Mouse (Mus musculus): ENCODE measurements around the gene Fzd7. TPM values are rescaled to one million over a fixed set of nuclear protein-coding genes. Genes with fewer than 3 reads are reported as not detected.

The Fzd7 gene
- total RNA-seq, 2 experiments from 2014 or later = 14.0 to 18.0 TPM

DNA sequence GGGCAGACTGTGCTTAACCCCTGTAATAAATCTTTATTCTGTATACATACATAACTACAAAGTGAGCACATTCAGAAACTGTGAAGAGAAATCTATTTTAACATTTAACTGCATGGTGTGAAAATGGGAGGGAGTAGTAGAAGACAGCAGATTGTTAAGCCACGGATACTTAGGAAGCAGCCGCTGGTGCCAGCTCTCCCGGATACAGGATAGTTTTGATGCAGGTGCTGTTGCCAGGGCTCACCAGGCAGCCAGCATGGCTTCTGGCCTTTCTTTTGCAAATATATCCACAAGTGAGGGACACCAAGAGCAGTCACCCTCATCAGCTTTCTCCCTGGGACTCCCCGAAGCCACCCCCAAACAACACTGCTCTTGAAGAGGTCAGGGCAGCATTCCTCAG lies 13.1 kb upstream of the Fzd7 start:
- ATAC-seq (replicated peaks; ENCODE audit: low FRiP score, low TSS enrichment, poor library complexity, severe bottlenecking) = no peak

DNA sequence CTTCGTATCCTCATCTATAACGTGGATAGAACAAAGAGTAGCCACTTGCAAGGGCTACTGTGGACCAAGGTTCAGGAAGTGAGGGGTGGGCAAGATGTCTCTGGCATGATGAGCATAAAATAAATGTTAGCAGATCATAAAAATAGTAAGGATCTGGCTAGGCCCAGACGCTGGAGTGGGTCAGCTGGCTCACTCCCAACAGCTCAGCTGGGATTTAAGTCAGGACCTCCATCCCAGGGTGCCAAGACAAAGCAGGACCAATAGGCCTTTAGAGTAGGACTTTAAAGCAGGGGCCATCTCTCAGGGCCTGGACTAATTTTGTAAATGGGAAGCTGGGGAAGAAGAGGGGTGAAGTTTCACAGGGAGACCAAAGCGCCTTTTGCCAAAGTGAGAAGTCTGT lies 11.5 kb upstream of the Fzd7 start:
- no peak for ATAC-seq (replicated peaks; ENCODE audit: low FRiP score, low TSS enrichment, poor library complexity, severe bottlenecking)

DNA sequence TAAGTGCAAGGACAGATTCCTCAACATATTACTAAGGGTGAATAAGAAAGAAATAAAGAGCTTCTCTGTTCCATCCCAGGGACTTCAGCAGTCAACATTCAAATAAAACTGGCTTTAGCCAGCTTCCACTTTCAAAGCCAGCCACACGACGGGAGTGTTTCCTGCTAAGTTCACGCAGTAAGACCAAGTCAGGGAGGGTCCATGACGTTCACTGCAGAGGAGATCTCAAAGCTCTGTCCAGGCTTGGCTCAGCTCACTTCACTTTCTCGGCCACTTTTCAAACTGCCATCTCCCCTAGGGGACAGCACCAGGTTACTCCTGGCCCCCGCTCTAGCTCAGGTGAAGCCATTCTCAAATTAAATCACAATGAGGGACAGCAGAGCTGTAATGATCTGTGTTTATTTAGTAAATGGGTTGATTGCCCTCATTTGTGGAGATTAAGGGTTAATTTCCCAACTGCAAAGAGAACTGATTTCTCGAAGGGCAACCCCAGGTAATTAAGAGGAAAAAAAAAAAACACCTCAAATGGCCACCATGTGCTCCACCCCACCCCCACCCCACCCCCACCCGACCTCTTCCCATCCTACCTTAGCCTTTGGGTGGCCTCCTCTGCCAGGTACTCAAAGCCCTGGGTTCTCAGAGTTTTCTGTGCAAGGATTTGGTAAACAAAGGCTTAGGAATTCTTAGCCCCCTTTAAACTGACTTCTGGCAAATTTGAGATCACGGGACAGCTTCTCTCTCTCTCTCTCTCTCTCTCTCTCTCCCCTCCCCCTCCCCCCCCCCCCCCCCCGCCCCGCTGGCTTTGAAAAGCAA lies 9.7 kb upstream of the Fzd7 start:
- no peak for ATAC-seq (replicated peaks; ENCODE audit: low FRiP score, low TSS enrichment, poor library complexity, severe bottlenecking)

DNA sequence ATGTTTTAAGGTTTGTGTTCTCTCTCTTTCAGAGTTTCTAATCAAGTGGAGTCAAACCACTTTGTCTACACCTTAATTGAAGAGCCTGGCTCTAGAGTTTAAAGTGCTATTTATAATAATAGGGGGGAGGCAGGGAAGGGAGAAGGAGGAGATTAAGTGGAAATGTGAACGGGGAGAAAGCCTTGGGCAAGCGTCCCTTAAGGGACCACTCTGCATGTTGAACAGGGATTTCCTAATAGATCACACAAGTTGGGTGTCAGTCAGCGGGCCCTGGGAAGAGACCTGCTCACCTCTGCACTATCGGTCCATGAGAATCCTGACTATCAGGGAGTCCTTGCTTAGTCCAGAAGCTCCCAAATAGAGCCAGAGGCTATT lies 9.1 kb upstream of the Fzd7 start:
- no peak for ATAC-seq (replicated peaks; ENCODE audit: low FRiP score, low TSS enrichment, poor library complexity, severe bottlenecking)

DNA sequence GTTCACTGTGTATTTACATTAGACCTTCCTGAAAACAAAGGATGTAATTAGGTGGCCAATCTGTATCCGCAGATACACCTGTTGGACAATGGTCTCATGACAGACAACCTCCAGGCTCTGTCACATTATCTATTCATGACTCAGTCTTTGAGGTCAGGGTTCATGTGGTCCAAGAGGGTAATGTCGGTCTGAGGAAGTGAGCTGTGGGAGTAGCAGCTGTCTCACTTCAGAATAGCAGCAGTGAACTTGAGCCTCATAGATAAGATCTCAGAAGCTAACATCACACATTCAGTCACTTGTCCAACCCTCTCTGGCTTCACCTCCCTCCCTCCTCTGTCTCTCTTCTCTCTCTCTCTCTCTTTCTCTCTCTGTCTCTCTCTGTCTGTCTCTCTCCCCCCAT lies 6.6 kb upstream of the Fzd7 start:
- ATAC-seq (replicated peaks; ENCODE audit: low FRiP score, low TSS enrichment, poor library complexity, severe bottlenecking) = no peak

DNA sequence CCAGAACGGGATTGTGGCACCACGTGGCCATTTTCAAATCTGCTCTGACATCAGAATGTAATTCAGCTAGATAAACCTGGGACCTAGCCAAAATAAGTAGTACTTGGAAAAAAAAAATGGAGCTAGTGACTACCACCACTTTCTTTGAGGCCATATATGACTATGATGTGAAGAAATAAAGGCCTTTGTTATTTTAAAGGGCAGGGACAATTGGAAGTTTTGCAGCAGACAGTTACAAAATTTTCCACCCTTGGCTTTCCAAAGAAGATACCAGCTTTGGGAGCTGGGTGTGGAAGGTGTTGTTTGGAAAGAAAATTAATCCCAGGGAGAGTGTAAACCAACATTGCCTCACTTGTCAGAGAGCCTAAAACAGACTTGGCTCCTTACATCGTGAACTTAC lies 3.3 kb upstream of the Fzd7 start:
- no peak for ATAC-seq (replicated peaks; ENCODE audit: low FRiP score, low TSS enrichment, poor library complexity, severe bottlenecking)

DNA sequence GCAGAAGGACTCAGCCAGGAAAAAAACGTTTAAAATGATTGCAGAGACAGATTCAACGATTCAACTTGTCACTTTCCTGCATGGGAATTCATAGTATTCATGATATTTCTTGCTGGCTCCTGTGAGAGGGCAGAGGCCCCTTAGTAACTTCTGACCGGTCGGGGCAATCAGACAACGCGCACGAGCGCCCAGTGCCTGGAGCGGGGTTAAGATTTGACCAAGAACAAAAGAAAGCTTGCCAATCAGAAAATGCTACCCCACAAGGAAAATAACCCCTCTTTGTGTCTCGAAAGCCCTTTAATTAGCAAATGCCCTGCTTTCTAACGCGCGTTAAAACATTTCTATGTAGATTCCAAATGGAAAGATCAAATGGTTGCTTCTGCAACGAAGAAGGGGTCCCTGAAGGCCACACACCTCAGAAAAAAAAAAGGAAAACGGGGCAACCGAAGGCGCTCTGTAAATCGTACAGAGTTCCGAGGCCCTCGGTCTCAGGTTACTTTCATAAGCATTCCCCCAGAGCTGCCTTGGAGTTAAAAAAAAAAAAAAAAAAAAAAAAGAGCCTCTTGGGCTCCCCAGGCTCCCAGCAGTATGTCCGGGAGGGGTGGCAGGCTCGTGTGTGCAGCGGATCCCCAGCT lies 1.3 kb upstream of the Fzd7 start:
- peak; percentile 6; the same call in 1 of the 2 replicates for ATAC-seq (replicated peaks; ENCODE audit: low FRiP score, low TSS enrichment, poor library complexity, severe bottlenecking)

DNA sequence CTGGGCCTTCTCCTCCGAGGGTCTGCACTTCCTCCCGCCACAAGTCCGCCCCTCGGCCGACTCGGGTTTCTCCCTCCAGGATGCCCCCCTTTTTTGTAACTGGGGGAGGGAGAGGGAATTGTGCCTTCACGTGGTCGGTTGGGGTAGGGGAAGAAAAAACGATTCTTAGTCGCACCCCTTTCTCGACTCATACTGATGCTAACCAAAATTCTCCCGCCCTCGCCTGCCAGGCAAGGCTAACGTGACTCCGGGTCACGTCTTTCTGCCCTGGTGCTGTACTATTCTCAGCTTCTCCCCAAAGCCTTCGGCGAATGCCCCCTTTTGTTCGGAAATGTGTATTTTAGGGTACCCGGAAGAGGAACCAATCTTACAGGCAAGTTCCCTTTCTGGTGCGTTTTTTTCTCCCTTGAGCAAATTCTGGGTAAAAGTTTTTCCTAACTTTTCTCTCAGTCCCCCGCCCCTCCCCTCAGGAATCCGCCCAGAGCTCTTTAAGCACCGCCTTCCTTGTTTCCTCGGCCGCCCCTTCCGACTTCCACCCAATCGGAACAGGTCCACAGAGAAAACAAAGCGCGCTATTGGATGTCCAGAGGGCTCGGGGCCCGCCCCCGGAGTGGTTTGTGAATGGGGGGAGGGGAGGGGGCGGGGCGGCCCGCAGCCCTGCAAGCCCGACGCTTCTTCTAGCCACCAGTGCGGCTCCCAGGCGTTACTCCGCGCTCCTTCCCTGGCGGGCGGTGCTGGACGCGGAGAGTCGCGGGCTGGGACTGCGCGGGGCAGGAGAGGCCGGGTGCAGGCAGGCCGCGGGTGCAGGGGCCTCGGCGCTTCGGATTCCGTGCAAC lies 550 bp upstream of the Fzd7 start:
- ATAC-seq (replicated peaks; ENCODE audit: low FRiP score, low TSS enrichment, poor library complexity, severe bottlenecking) = peak; percentile 89

DNA sequence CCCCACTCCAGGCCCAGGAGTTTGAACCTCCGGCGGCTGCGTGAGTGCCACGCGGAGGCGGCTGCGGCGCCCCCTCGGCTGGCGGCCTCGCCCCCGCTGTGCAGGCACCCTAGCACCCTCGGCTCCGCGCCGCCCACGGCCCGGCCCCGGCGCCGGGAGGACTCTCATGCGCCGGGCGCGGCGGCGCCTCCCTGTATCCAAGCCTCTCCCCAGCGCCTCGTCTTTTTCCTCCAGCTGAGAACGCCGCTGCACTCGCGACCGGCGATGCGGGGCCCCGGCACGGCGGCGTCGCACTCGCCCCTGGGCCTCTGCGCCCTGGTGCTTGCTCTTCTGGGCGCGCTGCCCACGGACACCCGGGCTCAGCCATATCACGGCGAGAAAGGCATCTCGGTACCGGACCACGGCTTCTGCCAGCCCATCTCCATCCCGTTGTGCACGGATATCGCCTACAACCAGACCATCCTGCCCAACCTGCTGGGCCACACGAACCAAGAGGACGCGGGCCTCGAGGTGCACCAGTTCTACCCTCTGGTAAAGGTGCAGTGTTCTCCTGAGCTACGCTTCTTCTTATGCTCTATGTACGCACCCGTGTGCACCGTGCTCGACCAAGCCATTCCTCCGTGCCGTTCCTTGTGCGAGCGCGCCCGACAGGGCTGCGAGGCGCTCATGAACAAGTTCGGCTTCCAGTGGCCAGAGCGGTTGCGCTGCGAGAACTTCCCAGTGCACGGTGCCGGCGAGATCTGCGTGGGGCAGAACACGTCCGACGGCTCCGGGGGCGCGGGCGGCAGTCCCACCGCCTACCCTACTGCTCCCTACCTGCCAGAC lies 684 bp downstream of the Fzd7 start:
- no peak for ATAC-seq (replicated peaks; ENCODE audit: low FRiP score, low TSS enrichment, poor library complexity, severe bottlenecking)

DNA sequence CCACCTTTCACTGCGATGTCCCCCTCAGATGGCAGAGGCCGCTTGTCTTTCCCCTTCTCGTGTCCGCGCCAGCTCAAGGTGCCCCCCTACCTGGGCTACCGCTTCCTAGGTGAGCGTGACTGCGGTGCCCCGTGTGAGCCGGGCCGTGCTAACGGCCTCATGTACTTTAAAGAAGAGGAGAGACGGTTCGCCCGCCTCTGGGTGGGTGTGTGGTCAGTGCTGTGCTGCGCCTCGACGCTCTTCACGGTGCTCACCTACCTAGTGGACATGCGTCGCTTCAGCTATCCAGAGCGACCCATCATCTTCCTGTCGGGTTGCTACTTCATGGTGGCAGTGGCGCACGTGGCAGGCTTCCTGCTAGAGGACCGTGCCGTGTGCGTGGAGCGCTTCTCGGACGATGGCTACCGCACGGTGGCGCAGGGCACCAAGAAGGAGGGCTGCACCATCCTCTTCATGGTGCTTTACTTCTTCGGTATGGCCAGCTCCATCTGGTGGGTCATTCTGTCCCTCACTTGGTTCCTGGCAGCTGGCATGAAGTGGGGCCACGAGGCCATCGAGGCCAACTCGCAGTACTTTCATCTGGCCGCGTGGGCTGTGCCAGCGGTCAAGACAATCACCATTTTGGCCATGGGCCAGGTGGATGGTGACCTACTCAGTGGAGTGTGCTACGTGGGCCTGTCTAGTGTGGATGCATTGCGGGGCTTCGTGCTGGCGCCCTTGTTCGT lies 1.5 kb downstream of the Fzd7 start:
- peak; percentile 21; the same call in 1 of the 2 replicates for ATAC-seq (replicated peaks; ENCODE audit: low FRiP score, low TSS enrichment, poor library complexity, severe bottlenecking)

DNA sequence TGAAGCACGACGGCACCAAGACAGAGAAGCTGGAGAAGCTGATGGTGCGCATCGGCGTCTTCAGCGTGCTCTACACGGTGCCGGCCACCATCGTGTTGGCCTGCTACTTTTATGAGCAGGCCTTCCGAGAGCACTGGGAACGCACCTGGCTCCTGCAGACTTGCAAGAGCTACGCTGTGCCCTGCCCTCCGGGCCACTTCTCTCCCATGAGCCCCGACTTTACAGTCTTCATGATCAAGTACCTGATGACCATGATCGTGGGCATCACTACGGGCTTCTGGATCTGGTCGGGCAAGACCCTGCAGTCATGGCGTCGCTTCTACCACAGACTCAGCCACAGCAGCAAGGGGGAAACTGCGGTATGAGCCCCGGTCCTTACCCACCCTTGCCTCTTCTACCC lies 2.1 kb downstream of the Fzd7 start:
- ATAC-seq (replicated peaks; ENCODE audit: low FRiP score, low TSS enrichment, poor library complexity, severe bottlenecking) = no peak

DNA sequence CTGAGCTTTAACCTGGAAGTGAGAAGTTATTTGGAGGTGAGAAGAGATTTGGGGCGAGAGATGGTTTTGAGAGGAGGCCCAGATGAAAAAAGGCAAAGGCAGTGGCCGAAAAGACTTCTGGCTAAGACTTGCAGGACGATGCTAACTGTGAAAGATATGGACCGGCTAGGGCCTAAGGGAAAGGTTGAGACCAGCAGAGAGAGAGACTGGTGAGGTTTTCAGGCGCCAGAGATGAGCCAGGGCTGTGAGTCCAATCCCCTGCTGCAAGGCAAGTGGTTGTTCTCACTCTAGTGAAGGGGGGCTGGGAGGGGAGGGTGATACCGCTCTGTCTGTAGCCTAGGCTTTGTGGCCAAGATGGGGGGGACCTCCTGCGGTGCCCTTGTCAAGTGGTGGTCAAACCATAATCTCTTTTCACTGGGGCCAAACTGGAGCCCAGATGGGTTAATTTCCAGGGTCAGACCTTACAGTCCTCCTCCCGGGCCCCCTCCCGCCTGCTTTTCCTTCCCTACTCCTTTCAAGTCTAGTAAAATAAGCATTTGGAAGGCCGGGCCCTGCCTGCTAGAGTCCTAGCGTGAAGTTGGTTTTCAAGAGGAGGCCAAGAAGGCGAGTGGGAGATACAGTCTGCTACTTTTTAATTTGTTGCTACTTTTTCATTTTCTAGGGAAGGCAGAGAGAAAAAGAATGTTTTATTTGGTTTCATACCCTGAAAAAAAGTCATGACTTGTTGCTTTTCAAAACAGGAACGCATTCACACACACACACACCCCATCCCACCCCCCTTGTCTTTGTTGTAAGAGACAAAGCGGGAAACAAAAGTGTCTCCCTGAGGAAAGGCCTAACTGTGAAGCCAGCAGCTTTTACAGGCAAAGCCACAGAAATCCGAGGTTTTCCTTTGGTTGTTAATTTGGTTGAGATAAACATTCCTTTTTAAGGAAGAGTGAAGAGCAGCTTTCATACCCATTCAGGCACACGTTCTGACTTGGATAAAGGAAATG lies 2.9 kb downstream of the Fzd7 start:
- ATAC-seq (replicated peaks; ENCODE audit: low FRiP score, low TSS enrichment, poor library complexity, severe bottlenecking) = no peak

DNA sequence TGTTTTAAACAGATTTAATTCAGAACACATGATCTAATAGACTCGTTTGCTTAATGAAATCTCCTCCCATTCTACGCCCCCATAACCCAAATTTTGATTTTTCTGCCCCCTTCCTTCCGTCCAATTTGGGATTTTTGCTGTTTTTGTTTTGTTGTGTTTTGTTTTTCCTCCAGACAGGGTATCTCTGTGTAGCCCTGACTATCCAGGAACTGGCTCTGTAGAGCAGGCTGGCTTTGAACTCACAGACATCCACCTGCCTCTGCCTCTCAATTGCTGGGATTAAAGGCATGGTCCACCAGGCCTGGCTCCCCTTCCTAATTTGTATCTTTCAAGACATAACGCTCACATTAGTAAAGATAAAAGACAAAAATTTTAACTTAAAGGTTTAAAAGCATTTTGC lies 3.6 kb downstream of the Fzd7 start:
- ATAC-seq (replicated peaks; ENCODE audit: low FRiP score, low TSS enrichment, poor library complexity, severe bottlenecking) = no peak

DNA sequence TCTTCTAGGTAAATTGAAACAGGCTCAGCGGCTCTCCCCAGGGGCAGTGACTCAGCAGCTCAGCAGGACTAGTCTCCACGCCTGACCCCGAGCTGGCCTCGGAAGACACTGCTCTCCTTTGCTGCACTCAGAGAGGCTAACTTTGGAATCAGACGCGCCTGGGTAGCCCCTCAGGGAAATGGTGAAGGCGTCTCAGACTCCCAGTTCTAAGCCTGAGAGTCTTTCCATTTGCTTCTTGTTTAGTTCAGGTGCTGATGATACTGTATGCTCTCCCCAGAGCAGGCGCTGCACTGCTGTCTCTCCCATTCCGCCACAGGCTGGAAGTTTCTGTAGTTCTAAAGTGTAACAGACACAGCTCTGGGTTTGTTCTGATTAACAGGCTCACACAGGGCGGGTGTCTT lies 5.4 kb downstream of the Fzd7 start:
- ATAC-seq (replicated peaks; ENCODE audit: low FRiP score, low TSS enrichment, poor library complexity, severe bottlenecking) = 0 out of 2 replicates have a peak, but pooled peaks have one; percentile 22

DNA sequence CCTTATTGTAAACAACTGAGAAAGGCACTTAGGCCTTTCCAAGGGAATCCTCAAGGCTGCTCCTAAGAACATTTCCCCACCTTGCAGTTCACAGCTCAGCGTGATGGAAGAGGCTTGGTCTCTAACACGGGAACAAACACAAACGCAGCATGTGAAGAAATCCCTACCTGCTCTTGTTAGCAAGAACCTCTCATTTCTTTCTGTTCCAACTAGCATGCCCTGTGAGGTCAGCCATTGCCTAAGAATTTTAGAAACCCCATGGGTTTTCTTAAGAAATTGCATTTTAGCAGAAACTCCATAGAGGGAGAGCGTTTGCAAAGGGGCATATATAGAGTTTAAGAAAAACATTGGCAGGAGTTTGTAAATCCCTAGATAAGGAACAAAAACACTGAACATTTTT lies 6.3 kb downstream of the Fzd7 start:
- no peak for ATAC-seq (replicated peaks; ENCODE audit: low FRiP score, low TSS enrichment, poor library complexity, severe bottlenecking)

DNA sequence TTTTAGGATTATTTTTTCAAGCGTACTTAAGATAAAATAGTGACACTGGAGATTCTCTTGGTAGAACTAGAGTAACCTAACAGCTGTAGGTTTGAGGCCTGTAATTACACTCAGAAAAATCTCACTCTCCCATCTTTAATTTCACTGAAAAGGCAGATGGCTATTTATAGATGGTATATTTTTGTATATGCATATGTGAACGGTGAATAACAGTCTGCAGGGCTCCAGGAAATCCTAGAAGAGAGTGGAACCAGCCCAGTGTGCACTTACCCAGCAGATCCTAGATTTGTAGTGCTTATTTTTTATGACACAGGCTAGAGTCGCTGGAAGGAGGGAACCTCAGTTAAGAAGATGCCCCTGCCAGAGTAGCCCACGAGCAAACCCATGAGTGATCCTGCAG lies 6.8 kb downstream of the Fzd7 start:
- no peak for ATAC-seq (replicated peaks; ENCODE audit: low FRiP score, low TSS enrichment, poor library complexity, severe bottlenecking)

DNA sequence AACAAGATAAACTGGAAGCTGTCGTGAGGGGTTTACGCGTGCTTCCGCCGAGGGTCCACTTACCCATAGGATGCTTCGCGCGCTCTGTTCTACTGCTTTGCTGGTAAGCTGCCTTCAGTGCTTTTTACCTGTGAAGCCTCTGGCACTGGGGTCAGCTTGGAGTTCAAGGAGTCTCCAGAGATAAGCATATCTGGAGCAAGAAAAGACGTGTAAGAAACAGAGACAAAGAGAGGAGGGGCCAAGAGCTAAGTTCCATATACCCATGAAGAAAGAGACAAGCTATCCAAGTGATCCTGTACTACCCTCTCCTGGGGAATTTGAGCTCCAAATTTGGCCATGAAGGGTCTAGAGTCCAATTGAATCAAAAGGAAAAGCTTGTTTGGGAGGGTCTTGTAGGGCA lies 9.3 kb downstream of the Fzd7 start:
- peak; percentile 45; the same call in 1 of the 2 replicates for ATAC-seq (replicated peaks; ENCODE audit: low FRiP score, low TSS enrichment, poor library complexity, severe bottlenecking)

DNA sequence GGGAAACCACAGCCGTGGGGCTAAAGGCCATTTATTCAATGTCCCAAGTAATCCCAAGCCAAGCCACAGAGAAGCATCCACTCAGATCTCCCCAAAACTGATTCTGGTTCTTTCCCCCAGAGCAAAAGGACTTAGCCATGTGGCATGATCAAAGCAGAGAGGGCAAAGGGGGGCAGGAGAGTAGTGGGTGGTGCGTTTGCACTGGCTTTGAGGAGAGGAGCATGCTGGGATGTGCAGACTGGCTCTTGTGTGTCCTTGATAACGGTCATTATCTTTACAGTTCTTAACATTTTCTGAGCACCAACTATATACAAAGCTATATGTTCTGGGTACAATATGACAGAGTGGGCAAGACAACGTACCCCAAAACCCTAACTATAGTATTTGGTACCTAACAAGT lies 10.2 kb downstream of the Fzd7 start:
- peak; percentile 58 for ATAC-seq (replicated peaks; ENCODE audit: low FRiP score, low TSS enrichment, poor library complexity, severe bottlenecking)

All from megakaryocyte-erythroid progenitor cell, adult 5-6 weeks (primary cell).